Mouse (Mus musculus) sigmoid colon, adult 10 weeks (tissue): ENCODE results near the gene Frem3. TPM values are rescaled to one million over a fixed set of nuclear protein-coding genes. Genes with fewer than 3 reads are reported as not detected.

Experiments used
- polyA plus RNA-seq: library from polyadenylated mRNA; stranded (reverse); fragments of 350-450 nt; fragmentation: Illumina TruSeq; extraction: RNeasy Lipid Tissue Mini Kit (QIAGEN cat#74804); gene quantifications from one replicate; pipeline ENCODE4 v1.2.3, GENCODE M21; 2014; ENCODE audit warnings: low read depth, low replicate concordance

Gene Frem3
- polyA plus RNA-seq, result not detected

DNA sequence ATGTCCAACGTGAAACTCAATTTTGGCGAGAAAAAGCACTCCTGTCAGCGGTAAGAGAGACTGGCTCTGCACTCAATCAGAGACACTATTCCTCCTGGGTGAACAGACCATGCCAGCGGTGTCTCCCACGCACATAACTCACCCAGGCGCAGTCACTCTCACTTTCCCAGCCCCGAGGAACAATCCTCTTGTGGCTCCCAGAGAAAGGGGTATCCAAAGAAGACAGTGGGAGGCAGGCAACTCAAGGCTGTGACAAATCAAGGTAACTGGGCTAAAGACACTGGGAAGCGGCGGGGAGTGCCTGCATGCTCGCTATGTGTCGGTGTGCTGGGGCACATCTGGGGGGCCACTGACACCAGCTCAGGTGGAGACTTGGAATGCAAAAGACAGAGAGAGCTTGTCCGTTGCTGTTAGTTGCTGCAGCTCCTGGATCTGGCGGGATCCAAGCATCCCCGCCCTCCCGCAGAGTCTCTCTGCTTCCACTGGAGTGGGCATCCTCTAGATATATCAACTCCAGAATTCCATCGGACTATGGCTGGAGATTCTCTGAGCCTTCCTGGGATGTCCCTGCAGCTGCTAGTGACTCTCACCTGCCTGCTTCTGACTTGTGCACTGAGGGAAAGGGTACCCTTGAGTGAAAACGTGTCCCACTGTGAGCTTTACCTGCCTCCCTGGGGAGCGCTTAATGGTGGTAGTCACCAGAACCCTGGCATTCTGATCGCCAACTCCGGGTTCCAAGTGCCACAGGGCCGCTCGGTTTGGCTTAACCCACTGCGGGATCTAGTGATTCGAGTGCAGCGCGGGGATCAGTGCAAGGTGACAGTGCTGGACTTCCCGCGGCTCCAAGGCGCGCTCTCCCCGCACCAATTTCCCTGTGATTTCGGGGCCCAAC, at the start of gene Frem3:
Frem3 (plus strand) TSS at position 532 of the 892 bp plus-strand sequence.

DNA sequence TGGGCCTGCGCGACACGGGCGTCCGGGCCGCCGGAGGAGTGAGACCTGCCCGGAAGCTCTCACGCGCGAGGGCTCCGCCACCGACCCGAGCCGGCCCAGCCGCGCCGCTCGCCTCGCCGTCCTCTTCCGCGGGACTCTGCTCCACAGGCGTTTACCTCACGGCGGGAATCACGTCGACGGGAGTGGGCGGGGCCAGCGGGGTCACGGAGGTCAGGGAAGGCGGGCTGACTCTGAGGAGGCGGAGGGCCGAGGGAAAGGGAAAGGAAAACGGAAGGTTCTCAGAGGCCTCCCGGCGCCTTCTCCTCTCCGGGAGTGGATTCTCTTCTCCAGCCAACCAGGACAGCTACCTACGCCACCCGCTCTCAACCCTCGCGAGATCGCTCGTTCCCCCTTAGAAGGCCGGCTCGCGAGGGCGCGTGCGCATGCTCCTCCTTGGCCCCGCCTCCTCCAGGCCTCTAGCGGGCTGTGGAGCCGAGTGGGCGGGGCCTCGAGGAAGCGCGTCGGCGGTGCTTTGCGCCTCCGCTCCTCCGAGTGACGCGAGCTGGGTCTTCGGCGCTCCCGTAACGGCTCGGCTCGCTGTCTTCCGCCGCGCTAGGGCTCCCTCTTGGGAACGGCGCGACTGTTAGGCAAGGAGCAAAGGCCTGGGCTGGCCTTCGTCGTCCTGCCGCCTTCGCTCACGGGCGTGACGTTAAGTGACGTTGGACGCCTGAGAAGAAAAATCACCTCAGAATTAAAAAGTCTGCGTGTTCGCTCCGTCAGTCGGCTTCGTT, 128.5 kb downstream of the Frem3 start, which contains the start of gene Smarca5:
Smarca5 (minus strand) TSS at position 343 of the 770 bp plus-strand sequence.

Other genes starting within 250 kb of the Frem3 start
- 3.5 TPM for gene Gypa, start 117.3 kb upstream of the Frem3 start, polyA plus RNA-seq
- gene Smarca5, start 128.4 kb downstream of the Frem3 start, polyA plus RNA-seq, result 187 TPM